Mouse (Mus musculus): ENCODE data around the gene Tmem147. TPM values are rescaled to one million over a fixed set of nuclear protein-coding genes. Genes with fewer than 3 reads are reported as not detected.
A peak's percentile ranks its signal among the peaks of the same experiment; 100 is the strongest.

Gene Tmem147
- polyA plus RNA-seq, 1 experiment from 2014 or later = 225 TPM

DNA sequence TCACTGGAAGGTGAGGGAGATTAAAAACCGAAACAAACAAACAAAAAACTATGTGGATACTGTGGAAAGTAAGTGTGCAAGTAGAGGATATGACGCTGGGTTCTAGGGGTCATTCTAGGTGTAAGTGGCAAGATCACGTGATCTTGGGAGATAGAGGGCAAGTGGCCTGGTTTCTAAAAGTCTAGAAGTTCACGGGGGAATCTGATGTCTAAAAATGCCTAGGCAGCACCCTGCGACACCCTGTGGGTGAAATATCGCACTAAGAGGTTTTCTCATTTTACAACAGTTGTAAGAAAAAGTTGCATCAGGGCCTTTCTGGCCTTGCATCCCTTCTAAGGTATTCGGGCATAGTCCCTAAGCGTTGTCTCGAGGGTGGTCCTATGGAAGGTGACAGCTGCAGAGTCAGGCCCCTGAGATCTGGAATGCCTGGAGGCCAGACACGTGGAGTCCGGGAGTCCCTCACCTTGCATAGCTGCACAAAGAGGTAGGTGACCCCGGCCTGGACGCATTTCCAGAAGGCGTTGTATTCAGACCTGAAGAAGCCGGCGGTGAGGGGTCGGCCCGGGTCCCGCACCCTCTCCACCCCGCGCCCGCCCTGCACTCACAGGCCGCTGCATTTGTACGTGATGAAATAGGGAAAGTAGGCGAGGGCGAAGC is 473 bp downstream of the Tmem147 start:
- peak; percentile 63 for ATAC-seq (ENCODE audit: low FRiP score, low TSS enrichment)
- H3K4me3 ChIP-seq (ENCODE audit: low read length) = peak overlapping the region; percentile 79
- WGBS = 5% methylated on average over 26 of the region's 26 CpGs

DNA sequence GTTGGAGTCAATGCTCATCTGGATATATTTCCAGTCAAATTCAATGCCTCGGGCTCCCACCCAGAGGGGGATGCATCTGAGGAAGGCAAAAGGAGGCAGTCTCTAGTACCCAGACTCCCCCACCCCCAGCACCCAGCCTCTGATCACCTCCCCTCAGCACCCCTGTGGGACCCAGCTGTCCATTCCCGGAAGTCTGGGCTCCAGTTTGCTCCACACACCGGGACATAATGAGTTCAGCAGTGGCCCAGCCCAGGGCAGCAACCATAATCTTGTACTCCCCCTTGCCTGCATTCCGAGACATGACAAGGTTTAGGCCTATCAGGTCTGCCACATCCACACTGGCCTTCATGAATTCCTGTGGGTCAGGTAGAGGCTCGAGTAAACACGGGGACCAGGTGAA is 1.1 kb downstream of the Tmem147 start:
- ATAC-seq (ENCODE audit: low FRiP score, low TSS enrichment) = no peak
- peak overlapping the region; percentile 86 for H3K4me2 ChIP-seq (replicated peaks; ENCODE audit: low read depth, low read length)
- 81% methylated on average over 6 of the region's 6 CpGs for WGBS
- H3K9me3 ChIP-seq (ENCODE audit: low read length) = no peaks in the 10 kb centered on the region
- H3K4me3 ChIP-seq (ENCODE audit: low read length) = peak overlapping the region; percentile 79
- H3K4me1 ChIP-seq (ENCODE audit: insufficient read depth, low read length) = peaks cover 18% of the 10 kb centered on the region
- H3K36me3 ChIP-seq (ENCODE audit: insufficient read depth, low read length) = peaks cover 17% of the 10 kb centered on the region
- H3K27me3 ChIP-seq (ENCODE audit: insufficient read depth, low read length) = no peaks in the 10 kb centered on the region
- no peak overlapping the region for H3K27ac ChIP-seq (ENCODE audit: low read length)
- peak overlapping the region; percentile 87 for H3K9ac ChIP-seq (replicated peaks; ENCODE audit: low read length)

More for the DNA sequence above, 473 bp downstream of the Tmem147 start:
- Histone ChIP-seq H3K9ac (replicated peaks; ENCODE audit: low read length) (peak overlapping the region; percentile 87), H3K27me3 (ENCODE audit: insufficient read depth, low read length) (no peaks in the 10 kb centered on the region), H3K27ac (ENCODE audit: low read length) (peak overlapping the region; percentile 94), H3K4me1 (ENCODE audit: insufficient read depth, low read length) (peaks cover 18% of the 10 kb centered on the region), H3K9me3 (ENCODE audit: low read length) (no peaks in the 10 kb centered on the region), H3K4me2 (replicated peaks; ENCODE audit: low read depth, low read length) (peak overlapping the region; percentile 86), H3K36me3 (ENCODE audit: insufficient read depth, low read length) (peaks cover 22% of the 10 kb centered on the region)

DNA sequence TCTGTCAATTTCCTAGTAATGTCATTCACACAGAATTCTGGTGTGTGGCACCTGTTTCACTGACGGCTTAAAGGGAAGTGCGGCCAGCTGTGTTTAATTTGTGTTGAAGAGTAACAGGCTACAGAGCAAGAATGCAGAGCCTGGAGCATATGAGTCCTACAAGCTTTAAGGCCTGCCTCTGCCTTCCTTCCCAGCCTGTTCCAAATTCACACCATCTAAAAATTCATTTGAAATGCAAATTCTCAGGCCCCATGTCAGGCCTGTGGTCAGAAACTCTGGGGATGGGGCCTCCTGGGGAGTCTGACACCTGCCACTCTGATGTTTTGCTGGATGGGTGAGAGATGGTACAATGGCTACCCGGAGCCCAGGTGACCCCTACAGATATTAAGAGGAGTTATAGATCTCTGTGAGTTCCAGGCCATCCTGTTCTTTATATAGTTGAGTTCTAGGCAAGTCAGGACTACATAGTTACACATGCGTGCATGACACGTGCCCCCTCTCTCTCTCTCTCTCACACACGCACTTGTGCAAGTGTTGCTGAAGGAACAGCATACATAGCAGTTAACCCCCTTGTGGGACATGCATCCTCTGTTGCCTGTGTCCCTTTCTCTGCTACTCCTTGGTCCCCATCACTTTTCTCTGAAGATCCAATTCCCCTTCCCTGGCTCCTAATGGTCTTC is 5.9 kb downstream of the Tmem147 start:
- Histone ChIP-seq H3K27ac (ENCODE audit: low read length) (no peak overlapping the region), H3K4me3 (ENCODE audit: low read length) (no peak overlapping the region), H3K9ac (replicated peaks; ENCODE audit: low read length) (no peak overlapping the region), H3K4me1 (ENCODE audit: insufficient read depth, low read length) (peaks cover 5% of the 10 kb centered on the region), H3K9me3 (ENCODE audit: low read length) (no peaks in the 10 kb centered on the region), H3K27me3 (ENCODE audit: insufficient read depth, low read length) (no peaks in the 10 kb centered on the region), H3K36me3 (ENCODE audit: insufficient read depth, low read length) (peaks cover 12% of the 10 kb centered on the region), H3K4me2 (replicated peaks; ENCODE audit: low read depth, low read length) (no peak overlapping the region)
- ATAC-seq (ENCODE audit: low FRiP score, low TSS enrichment) = no peak
- WGBS = 76% methylated on average over 6 of the region's 6 CpGs

DNA sequence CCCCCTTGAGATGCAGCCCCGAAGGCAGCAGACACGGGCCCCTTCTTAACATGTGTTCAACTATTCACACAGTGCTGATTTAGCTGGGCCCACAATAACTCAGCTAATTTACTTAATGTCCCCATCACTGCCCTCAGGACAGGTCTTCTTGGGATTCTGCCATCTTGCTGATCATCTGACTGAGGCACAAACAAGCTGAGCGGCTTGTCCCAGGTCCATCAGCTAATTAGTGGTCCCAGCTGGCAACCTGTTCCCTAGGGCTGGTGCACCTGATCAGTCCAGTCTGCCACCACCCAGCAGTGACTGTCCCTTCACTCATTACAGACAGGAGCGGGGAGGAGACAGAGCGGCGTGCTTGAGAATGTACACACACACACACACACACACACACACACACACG is 8.1 kb downstream of the Tmem147 start:
- no peak overlapping the region for H3K4me3 ChIP-seq (ENCODE audit: low read length)
- no peaks in the 10 kb centered on the region; the same call in 1 of the 2 replicates for H3K36me3 ChIP-seq (ENCODE audit: insufficient read depth, low read length)
- ATAC-seq (ENCODE audit: low FRiP score, low TSS enrichment) = no peak
- H3K27ac ChIP-seq (ENCODE audit: low read length) = no peak overlapping the region
- H3K27me3 ChIP-seq (ENCODE audit: insufficient read depth, low read length) = peaks cover 15% of the 10 kb centered on the region
- H3K9me3 ChIP-seq (ENCODE audit: low read length) = no peaks in the 10 kb centered on the region
- peaks cover 12% of the 10 kb centered on the region for H3K4me1 ChIP-seq (ENCODE audit: insufficient read depth, low read length)
- WGBS = 87% methylated on average over 7 of the region's 7 CpGs
- no peak overlapping the region for H3K9ac ChIP-seq (replicated peaks; ENCODE audit: low read length)
- no peak overlapping the region for H3K4me2 ChIP-seq (replicated peaks; ENCODE audit: low read depth, low read length)

DNA sequence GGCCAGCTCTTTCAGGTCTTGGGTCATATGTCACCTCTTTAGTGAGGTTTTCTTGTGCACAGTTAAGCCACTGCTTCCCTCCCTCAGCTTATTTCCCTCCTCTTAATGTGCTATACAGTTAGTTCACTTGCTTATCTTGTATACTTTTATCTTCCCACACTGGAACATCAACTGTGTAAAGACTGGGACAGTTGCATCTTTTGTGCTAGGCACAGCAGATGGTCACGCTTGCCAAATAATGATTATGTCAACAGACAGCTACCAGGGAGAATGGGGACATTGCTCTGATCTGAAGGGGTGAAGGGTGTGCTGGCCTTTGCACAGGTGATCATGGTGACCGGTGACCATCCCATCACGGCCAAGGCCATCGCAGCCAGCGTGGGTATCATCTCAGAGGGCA is 9.7 kb downstream of the Tmem147 start:
- no peak overlapping the region for H3K27ac ChIP-seq (ENCODE audit: low read length)
- ATAC-seq (ENCODE audit: low FRiP score, low TSS enrichment) = no peak

DNA sequence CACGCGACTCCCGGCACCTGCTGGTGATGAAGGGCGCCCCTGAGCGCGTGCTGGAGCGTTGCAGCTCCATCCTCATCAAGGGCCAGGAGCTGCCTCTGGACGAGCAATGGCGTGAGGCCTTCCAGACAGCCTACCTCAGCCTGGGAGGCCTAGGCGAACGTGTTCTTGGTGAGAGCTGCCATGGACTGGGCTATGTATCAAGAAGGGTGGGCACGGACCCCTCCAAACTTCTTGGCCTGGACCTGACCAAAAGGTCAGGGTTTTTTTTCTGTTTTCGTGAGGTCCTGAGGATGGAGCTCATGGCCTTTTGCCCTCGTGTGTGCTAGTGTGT is 11.7 kb downstream of the Tmem147 start:
- H3K9ac ChIP-seq (replicated peaks; ENCODE audit: low read length) = peak overlapping the region; percentile 36; the same call in 1 of the 2 replicates
- no peak overlapping the region for H3K27ac ChIP-seq (ENCODE audit: low read length)
- peak overlapping the region; percentile 47 for H3K4me3 ChIP-seq (ENCODE audit: low read length)
- no peak for ATAC-seq (ENCODE audit: low FRiP score, low TSS enrichment)
- peak overlapping the region; percentile 75 for H3K4me2 ChIP-seq (replicated peaks; ENCODE audit: low read depth, low read length)
- H3K36me3 ChIP-seq (ENCODE audit: insufficient read depth, low read length) = no peaks in the 10 kb centered on the region
- H3K9me3 ChIP-seq (ENCODE audit: low read length) = no peaks in the 10 kb centered on the region
- H3K27me3 ChIP-seq (ENCODE audit: insufficient read depth, low read length) = peaks cover 31% of the 10 kb centered on the region
- peaks cover 12% of the 10 kb centered on the region for H3K4me1 ChIP-seq (ENCODE audit: insufficient read depth, low read length)
- WGBS = 10% methylated on average over 14 of the region's 14 CpGs

More for the DNA sequence above, 9.7 kb downstream of the Tmem147 start:
- Histone ChIP-seq H3K9ac (replicated peaks; ENCODE audit: low read length) (no peak overlapping the region), H3K4me1 (ENCODE audit: insufficient read depth, low read length) (peaks cover 12% of the 10 kb centered on the region), H3K9me3 (ENCODE audit: low read length) (no peaks in the 10 kb centered on the region), H3K27me3 (ENCODE audit: insufficient read depth, low read length) (peaks cover 31% of the 10 kb centered on the region), H3K4me2 (replicated peaks; ENCODE audit: low read depth, low read length) (no peak overlapping the region), H3K36me3 (ENCODE audit: insufficient read depth, low read length) (no peaks in the 10 kb centered on the region), H3K4me3 (ENCODE audit: low read length) (no peak overlapping the region)
- WGBS = 97% methylated on average over 5 of the region's 5 CpGs

DNA sequence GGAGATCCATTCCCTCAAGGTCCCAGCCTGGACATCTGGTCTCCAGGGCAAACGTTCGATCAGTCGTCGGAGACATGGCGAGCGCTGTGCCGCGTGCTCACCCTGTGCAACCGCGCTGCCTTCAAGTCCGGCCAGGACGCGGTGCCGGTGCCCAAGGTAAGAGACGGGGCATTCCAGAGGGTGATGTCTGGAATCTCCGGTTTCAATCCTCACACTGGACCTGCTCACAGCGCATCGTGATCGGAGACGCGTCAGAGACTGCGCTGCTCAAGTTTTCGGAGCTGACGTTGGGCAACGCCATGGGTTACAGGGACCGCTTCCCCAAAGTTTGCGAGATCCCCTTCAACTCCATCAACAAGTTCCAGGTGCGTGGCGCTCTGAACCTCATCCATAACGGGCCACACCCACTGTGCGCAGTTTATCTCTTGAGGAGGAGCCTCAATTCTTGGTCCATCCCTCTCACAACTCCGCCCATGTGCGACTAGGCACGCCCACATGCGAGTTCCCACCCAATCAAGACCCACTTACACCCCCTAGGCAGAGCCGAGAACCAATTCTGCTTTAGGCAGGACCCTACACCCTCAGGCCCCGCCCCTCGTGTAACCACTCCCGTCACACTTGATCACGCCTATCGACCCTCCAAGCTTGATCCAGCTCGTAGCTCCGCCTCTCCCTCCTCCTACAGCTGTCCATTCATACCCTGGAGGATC is 12.2 kb downstream of the Tmem147 start:
- peak overlapping the region; percentile 47 for H3K4me3 ChIP-seq (ENCODE audit: low read length)
- H3K27me3 ChIP-seq (ENCODE audit: insufficient read depth, low read length) = peaks cover 31% of the 10 kb centered on the region
- no peak overlapping the region for H3K27ac ChIP-seq (ENCODE audit: low read length)
- ATAC-seq (ENCODE audit: low FRiP score, low TSS enrichment) = peak; percentile 94
- peaks cover 12% of the 10 kb centered on the region for H3K4me1 ChIP-seq (ENCODE audit: insufficient read depth, low read length)
- 1% methylated on average over 43 of the region's 43 CpGs for WGBS
- H3K36me3 ChIP-seq (ENCODE audit: insufficient read depth, low read length) = no peaks in the 10 kb centered on the region
- peak overlapping the region; percentile 41; the same call in 1 of the 2 replicates for H3K9ac ChIP-seq (replicated peaks; ENCODE audit: low read length)
- peak overlapping the region; percentile 75 for H3K4me2 ChIP-seq (replicated peaks; ENCODE audit: low read depth, low read length)
- no peaks in the 10 kb centered on the region for H3K9me3 ChIP-seq (ENCODE audit: low read length)

DNA sequence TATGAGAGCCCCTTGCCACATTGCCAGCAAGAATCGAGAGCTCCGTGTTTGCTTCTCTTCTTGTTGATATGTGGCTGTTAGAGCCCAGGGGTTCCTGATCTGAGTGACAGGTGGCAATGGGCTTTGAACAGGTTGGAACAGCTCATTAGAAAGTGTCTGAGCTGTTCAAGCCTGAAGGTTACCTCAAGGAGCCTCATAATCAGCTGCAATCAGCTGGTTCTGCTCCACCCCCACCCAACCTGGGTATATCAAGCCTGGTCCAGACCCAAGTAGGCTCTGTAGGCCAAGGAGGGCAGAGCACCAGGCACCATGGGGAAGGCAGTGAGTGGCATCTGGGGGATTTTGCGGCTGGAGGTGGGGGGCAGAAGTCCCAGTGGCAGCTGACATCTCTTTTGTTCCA is 17.4 kb downstream of the Tmem147 start, which contains the start of gene Atp4a:
Gene Atp4a (plus strand): TSS at position 268 of the 400 bp plus-strand sequence.
- Histone ChIP-seq H3K9ac (replicated peaks; ENCODE audit: low read length) (no peak within 1 kb of the TSS), H3K27ac (ENCODE audit: low read length) (no peak within 1 kb of the TSS), H3K4me1 (ENCODE audit: insufficient read depth, low read length) (peaks cover 1% of the 10 kb centered on the region; the same call in 1 of the 2 replicates), H3K9me3 (ENCODE audit: low read length) (no peaks in the 10 kb centered on the region), H3K36me3 (ENCODE audit: insufficient read depth, low read length) (no peaks in the 10 kb centered on the region), H3K4me3 (ENCODE audit: low read length) (no peak within 1 kb of the TSS), H3K27me3 (ENCODE audit: insufficient read depth, low read length) (peaks cover 22% of the 10 kb centered on the region), H3K4me2 (replicated peaks; ENCODE audit: low read depth, low read length) (no peak within 1 kb of the TSS)
- WGBS = 78% methylated on average over 3 of the region's 3 CpGs
- no peak for ATAC-seq (ENCODE audit: low FRiP score, low TSS enrichment)

DNA sequence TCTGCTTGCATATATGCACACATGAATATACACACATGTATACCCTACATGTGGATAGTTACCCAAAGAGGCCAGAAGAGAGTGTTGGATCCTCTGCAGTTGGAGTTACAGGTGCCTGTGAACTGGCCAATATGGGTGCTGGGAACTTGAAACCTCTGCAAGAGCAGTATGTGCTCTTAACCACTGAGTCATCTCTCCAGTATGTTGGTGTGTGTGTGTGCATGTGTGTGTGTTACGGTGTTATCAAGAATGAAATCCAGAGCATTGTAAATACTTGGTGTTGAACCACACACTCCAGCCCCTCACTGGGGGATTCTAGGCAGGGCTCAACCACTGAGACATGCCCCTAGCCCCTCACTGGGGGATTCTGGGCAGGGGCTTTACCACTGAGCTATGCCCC is 21.9 kb downstream of the Tmem147 start:
- H3K27me3 ChIP-seq (ENCODE audit: insufficient read depth, low read length) = no peaks in the 10 kb centered on the region
- no peak overlapping the region for H3K4me3 ChIP-seq (ENCODE audit: low read length)
- no peaks in the 10 kb centered on the region for H3K4me1 ChIP-seq (ENCODE audit: insufficient read depth, low read length)
- H3K4me2 ChIP-seq (replicated peaks; ENCODE audit: low read depth, low read length) = no peak overlapping the region
- whole genome bisulfite sequencing = 88% methylated on average over 1 of the region's 1 CpGs
- H3K27ac ChIP-seq (ENCODE audit: low read length) = no peak overlapping the region
- no peak overlapping the region for H3K9ac ChIP-seq (replicated peaks; ENCODE audit: low read length)
- ATAC-seq (ENCODE audit: low FRiP score, low TSS enrichment) = no peak
- no peaks in the 10 kb centered on the region for H3K36me3 ChIP-seq (ENCODE audit: insufficient read depth, low read length)
- no peaks in the 10 kb centered on the region for H3K9me3 ChIP-seq (ENCODE audit: low read length)
